Mouse (Mus musculus): Measurements from ENCODE around the gene Ppp2r5e. TPM values are rescaled to one million over a fixed set of nuclear protein-coding genes. Genes with fewer than 3 reads are reported as not detected.

Gene Ppp2r5e
- total RNA-seq, 1 experiment from 2014 or later: 26.7 TPM

GRCm38 (mm10) chr12:75547174-75547573, 48.9 kb downstream of the Ppp2r5e start:
- no peak for ATAC-seq (replicated peaks in 1 of 2; ENCODE audit: insufficient read depth in 1 of 2, low FRiP score in 2 of 2, low TSS enrichment in 1 of 2, low read depth in 1 of 2, poor library complexity in 2 of 2, severe bottlenecking in 2 of 2)

- ATAC-seq (replicated peaks in 1 of 2; ENCODE audit: insufficient read depth in 1 of 2, low FRiP score in 2 of 2, low TSS enrichment in 1 of 2, low read depth in 1 of 2, poor library complexity in 2 of 2, severe bottlenecking in 2 of 2): no peak
Observed at GRCm38 (mm10) chr12:75546241-75546640, 49.8 kb downstream of the Ppp2r5e start.

GRCm38 (mm10) chr12:75545431-75545925, 50.6 kb downstream of the Ppp2r5e start:
- no peak for ATAC-seq (replicated peaks in 1 of 2; ENCODE audit: insufficient read depth in 1 of 2, low FRiP score in 2 of 2, low TSS enrichment in 1 of 2, low read depth in 1 of 2, poor library complexity in 2 of 2, severe bottlenecking in 2 of 2)

- ATAC-seq (replicated peaks in 1 of 2; ENCODE audit: insufficient read depth in 1 of 2, low FRiP score in 2 of 2, low TSS enrichment in 1 of 2, low read depth in 1 of 2, poor library complexity in 2 of 2, severe bottlenecking in 2 of 2): no peak
Observed at GRCm38 (mm10) chr12:75544666-75545065, 51.4 kb downstream of the Ppp2r5e start.

GRCm38 (mm10) chr12:75544259-75544658, 51.8 kb downstream of the Ppp2r5e start:
- ATAC-seq (replicated peaks in 1 of 2; ENCODE audit: insufficient read depth in 1 of 2, low FRiP score in 2 of 2, low TSS enrichment in 1 of 2, low read depth in 1 of 2, poor library complexity in 2 of 2, severe bottlenecking in 2 of 2): no peak

- no peak for ATAC-seq (replicated peaks in 1 of 2; ENCODE audit: insufficient read depth in 1 of 2, low FRiP score in 2 of 2, low TSS enrichment in 1 of 2, low read depth in 1 of 2, poor library complexity in 2 of 2, severe bottlenecking in 2 of 2)
Observed at GRCm38 (mm10) chr12:75543346-75543745, 52.7 kb downstream of the Ppp2r5e start.

GRCm38 (mm10) chr12:75540621-75541171, 55.3 kb downstream of the Ppp2r5e start:
- ATAC-seq (replicated peaks in 1 of 2; ENCODE audit: insufficient read depth in 1 of 2, low FRiP score in 2 of 2, low TSS enrichment in 1 of 2, low read depth in 1 of 2, poor library complexity in 2 of 2, severe bottlenecking in 2 of 2): no peak

GRCm38 (mm10) chr12:75539228-75539627, 56.8 kb downstream of the Ppp2r5e start:
- no peak for ATAC-seq (replicated peaks in 1 of 2; ENCODE audit: insufficient read depth in 1 of 2, low FRiP score in 2 of 2, low TSS enrichment in 1 of 2, low read depth in 1 of 2, poor library complexity in 2 of 2, severe bottlenecking in 2 of 2)

- ATAC-seq (replicated peaks in 1 of 2; ENCODE audit: insufficient read depth in 1 of 2, low FRiP score in 2 of 2, low TSS enrichment in 1 of 2, low read depth in 1 of 2, poor library complexity in 2 of 2, severe bottlenecking in 2 of 2): no peak
Observed at GRCm38 (mm10) chr12:75537673-75538423, 58.2 kb downstream of the Ppp2r5e start.

GRCm38 (mm10) chr12:75537019-75537672, 58.9 kb downstream of the Ppp2r5e start:
- ATAC-seq (replicated peaks in 1 of 2; ENCODE audit: insufficient read depth in 1 of 2, low FRiP score in 2 of 2, low TSS enrichment in 1 of 2, low read depth in 1 of 2, poor library complexity in 2 of 2, severe bottlenecking in 2 of 2): no peak

- no peak for ATAC-seq (replicated peaks in 1 of 2; ENCODE audit: insufficient read depth in 1 of 2, low FRiP score in 2 of 2, low TSS enrichment in 1 of 2, low read depth in 1 of 2, poor library complexity in 2 of 2, severe bottlenecking in 2 of 2)
Observed at GRCm38 (mm10) chr12:75536566-75536965, 59.5 kb downstream of the Ppp2r5e start.

- no peak for ATAC-seq (replicated peaks in 1 of 2; ENCODE audit: insufficient read depth in 1 of 2, low FRiP score in 2 of 2, low TSS enrichment in 1 of 2, low read depth in 1 of 2, poor library complexity in 2 of 2, severe bottlenecking in 2 of 2)
Observed at GRCm38 (mm10) chr12:75533145-75533544, 62.9 kb downstream of the Ppp2r5e start.

- no peak for ATAC-seq (replicated peaks in 1 of 2; ENCODE audit: insufficient read depth in 1 of 2, low FRiP score in 2 of 2, low TSS enrichment in 1 of 2, low read depth in 1 of 2, poor library complexity in 2 of 2, severe bottlenecking in 2 of 2)
Observed at GRCm38 (mm10) chr12:75531895-75532294, 64.2 kb downstream of the Ppp2r5e start.

GRCm38 (mm10) chr12:75528857-75529808, 66.9 kb downstream of the Ppp2r5e start:
- ATAC-seq (replicated peaks in 1 of 2; ENCODE audit: insufficient read depth in 1 of 2, low FRiP score in 2 of 2, low TSS enrichment in 1 of 2, low read depth in 1 of 2, poor library complexity in 2 of 2, severe bottlenecking in 2 of 2): peak; percentile 29 to 53; a peak in 3 of 4 replicates

- no peak for ATAC-seq (replicated peaks in 1 of 2; ENCODE audit: insufficient read depth in 1 of 2, low FRiP score in 2 of 2, low TSS enrichment in 1 of 2, low read depth in 1 of 2, poor library complexity in 2 of 2, severe bottlenecking in 2 of 2)
Observed at GRCm38 (mm10) chr12:75528300-75528699, 67.7 kb downstream of the Ppp2r5e start.

- ATAC-seq (replicated peaks in 1 of 2; ENCODE audit: insufficient read depth in 1 of 2, low FRiP score in 2 of 2, low TSS enrichment in 1 of 2, low read depth in 1 of 2, poor library complexity in 2 of 2, severe bottlenecking in 2 of 2): no peak
Observed at GRCm38 (mm10) chr12:75524199-75524598, 71.8 kb downstream of the Ppp2r5e start.

GRCm38 (mm10) chr12:75522931-75523330, 73.1 kb downstream of the Ppp2r5e start:
- ATAC-seq (replicated peaks in 1 of 2; ENCODE audit: insufficient read depth in 1 of 2, low FRiP score in 2 of 2, low TSS enrichment in 1 of 2, low read depth in 1 of 2, poor library complexity in 2 of 2, severe bottlenecking in 2 of 2): no peak

All from hematopoietic stem cell, adult 5-6 weeks (primary cell).